Mouse (Mus musculus): ENCODE data around the gene Drap1. TPM values are rescaled to one million over a fixed set of nuclear protein-coding genes. Genes with fewer than 3 reads are reported as not detected.
"Not testable (repeated sequence)": the region's sequence is repeated elsewhere in the genome, so short reads cannot be mapped to it uniquely, and the experiment has no call there.

Gene Drap1
- polyA plus RNA-seq, 1 experiment from 2014 or later: 262 TPM

DNA sequence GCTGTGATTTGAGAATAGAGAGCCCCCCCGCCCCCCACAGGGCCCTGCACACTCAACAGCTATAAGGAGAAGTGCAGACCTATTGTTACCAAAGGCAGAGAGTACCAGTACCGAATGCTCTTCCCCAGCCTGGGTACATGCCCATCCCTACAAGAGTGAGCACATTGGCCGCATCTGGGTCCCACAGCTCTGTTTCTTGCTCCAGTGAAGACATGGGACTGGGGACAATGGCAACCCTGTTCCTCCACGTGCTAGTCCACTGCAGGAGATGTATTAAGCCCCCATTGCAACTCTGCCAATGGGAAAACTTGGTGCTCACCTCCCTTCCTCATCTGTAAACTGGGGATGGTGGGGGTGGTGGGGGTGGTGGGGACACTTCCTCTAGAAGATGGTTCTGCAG, 10.9 kb downstream of the Drap1 start:
- 68% methylated on average over 4 of the region's 4 CpGs for WGBS

DNA sequence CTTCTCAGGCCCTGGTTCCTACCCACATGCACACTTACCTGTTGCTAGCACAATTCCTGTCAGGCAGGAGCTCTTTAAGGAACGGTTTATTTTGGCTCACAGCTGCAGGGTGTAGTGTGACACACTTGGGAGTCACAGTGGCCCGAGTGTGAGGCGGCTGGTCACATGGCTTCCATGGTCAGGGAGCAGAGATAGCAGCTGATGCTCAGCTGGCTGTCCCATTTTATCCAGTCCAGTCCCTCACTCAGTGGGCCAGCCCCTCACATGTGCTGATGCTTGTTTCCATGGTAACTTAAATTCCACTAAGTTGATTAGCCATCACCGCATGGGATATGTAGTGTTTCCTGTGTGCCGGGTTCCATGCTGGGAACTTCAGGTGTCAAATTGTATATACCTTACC, 12.8 kb downstream of the Drap1 start:
- Histone ChIP-seq H3K9me3 (no peaks in the 10 kb centered on the region), H3K4me2 (replicated peaks) (no peak overlapping the region), H3K9ac (replicated peaks) (no peak overlapping the region), H3K4me3 (no peak overlapping the region), H3K4me1 (peaks cover 7% of the 10 kb centered on the region; the same call in 1 of the 2 replicates), H3K27ac (replicated peaks) (no peak overlapping the region), H3K36me3 (no peaks in the 10 kb centered on the region), H3K27me3 (no peaks in the 10 kb centered on the region)
- no peak for ATAC-seq (ENCODE audit: low FRiP score, low read depth)
- WGBS: 73% methylated on average over 5 of the region's 5 CpGs

More for the DNA sequence above, 10.9 kb downstream of the Drap1 start:
- no peak for ATAC-seq (ENCODE audit: low FRiP score, low read depth)
- no peak overlapping the region for H3K27ac ChIP-seq (replicated peaks)
- no peaks in the 10 kb centered on the region for H3K9me3 ChIP-seq
- H3K27me3 ChIP-seq: no peaks in the 10 kb centered on the region
- no peak overlapping the region for H3K4me3 ChIP-seq
- H3K4me1 ChIP-seq: no peaks in the 10 kb centered on the region
- H3K36me3 ChIP-seq: no peaks in the 10 kb centered on the region
- H3K4me2 ChIP-seq (replicated peaks): no peak overlapping the region
- H3K9ac ChIP-seq (replicated peaks): no peak overlapping the region

DNA sequence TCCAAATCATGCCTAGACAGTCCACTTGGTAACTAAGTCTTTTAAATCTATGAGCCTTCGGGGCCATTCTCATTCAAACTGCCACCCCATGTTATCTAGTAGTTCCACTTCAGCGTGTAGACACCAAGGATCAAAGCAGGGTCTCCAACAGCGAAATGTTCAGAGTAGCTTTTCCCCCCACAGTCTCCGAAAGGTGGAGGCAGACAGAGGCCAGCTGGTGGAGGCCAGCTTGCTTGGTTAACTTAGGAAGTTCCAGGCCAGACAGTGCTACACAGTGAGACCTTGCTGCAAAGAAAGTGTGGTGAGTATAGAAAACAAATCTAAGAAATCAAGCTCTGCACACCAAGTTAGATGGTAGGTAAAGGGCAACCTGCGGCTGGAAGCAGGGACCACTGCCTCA, 14.1 kb downstream of the Drap1 start:
- no peaks in the 10 kb centered on the region for H3K36me3 ChIP-seq
- 91% methylated on average over 5 of the region's 5 CpGs for WGBS
- no peak overlapping the region for H3K4me2 ChIP-seq (replicated peaks)
- ATAC-seq (ENCODE audit: low FRiP score, low read depth): no peak
- H3K4me3 ChIP-seq: no peak overlapping the region
- H3K27ac ChIP-seq (replicated peaks): no peak overlapping the region
- H3K9me3 ChIP-seq: no peaks in the 10 kb centered on the region
- peaks cover 12% of the 10 kb centered on the region for H3K4me1 ChIP-seq
- H3K9ac ChIP-seq (replicated peaks): no peak overlapping the region
- no peaks in the 10 kb centered on the region for H3K27me3 ChIP-seq

DNA sequence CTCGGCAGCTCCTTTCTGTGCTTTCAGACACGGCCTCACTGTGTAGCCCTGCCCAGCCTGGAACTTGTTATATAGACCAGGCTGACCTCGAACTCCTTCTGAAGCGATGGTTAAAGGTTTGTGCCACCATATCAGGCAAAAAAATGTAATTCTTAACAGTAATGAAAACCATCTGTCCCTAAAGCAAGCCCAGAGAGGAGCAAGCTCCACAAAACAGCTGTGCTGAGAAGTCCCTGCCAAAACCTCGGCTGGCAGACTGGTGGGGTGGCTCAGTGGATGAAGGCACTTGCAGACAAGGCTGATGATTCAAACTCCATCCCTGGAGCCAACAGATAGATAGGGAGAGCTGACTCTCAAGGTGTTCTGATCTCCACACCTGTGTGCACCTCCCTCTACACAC, 15.7 kb downstream of the Drap1 start:
- peaks cover 12% of the 10 kb centered on the region for H3K4me1 ChIP-seq
- no peak overlapping the region for H3K4me2 ChIP-seq (replicated peaks)
- 77% methylated on average over 5 of the region's 5 CpGs for WGBS
- H3K27me3 ChIP-seq: no peaks in the 10 kb centered on the region
- ATAC-seq (ENCODE audit: low FRiP score, low read depth): no peak
- H3K9ac ChIP-seq (replicated peaks): no peak overlapping the region
- no peak overlapping the region for H3K27ac ChIP-seq (replicated peaks)
- H3K9me3 ChIP-seq: no peaks in the 10 kb centered on the region
- no peaks in the 10 kb centered on the region for H3K36me3 ChIP-seq
- H3K4me3 ChIP-seq: no peak overlapping the region

DNA sequence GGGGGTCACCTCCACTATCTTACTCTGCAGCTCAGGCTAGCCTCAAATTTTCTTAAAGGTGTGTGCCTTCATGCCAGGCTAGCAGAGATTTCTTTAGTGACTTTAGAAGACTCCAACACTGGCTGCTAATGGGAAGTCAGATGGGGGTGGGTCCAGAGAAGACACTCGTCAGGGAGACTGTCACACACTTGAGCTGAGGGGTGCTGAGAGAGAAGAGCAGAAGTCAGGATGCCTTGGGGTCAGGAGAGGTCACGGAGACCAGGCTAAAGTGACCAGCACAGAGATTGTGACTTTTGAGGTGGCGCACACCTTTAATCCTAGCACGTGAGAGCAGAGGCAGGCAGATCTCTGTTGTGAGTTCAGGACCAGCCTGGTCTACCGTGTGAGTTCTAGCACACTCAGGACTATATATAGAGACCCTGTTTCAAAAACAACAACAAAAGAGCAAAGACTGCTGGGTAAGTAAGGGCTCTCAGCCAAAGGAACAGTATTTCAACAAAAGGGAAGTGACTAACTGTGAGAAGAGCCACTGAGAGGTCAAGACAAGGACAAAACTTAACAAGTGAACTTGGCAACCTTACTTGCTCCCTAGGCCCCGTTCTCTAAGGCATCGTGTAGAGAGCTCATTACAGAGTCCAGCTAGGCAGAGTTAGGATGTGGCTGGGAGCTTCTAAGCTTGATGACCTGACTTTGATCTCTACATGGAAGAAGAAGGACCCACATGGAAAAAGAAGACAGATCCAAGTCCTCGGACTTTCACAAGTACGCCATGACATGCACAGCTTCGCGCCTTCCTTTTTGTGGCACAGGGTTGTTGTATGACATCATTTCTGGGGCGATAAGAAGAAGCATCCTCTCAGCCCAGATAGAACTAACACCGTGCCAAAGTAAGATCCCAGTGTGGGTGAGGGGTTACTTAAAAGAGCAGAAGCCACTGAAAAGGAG, 16.4 kb downstream of the Drap1 start:
- H3K9me3 ChIP-seq: no peaks in the 10 kb centered on the region
- H3K36me3 ChIP-seq: no peaks in the 10 kb centered on the region
- WGBS: 89% methylated on average over 13 of the region's 13 CpGs
- peaks cover 12% of the 10 kb centered on the region for H3K4me1 ChIP-seq
- no peak for ATAC-seq (ENCODE audit: low FRiP score, low read depth)
- H3K27me3 ChIP-seq: no peaks in the 10 kb centered on the region
- H3K4me3 ChIP-seq: no peak overlapping the region
- H3K9ac ChIP-seq (replicated peaks): peak overlapping the region; percentile 63
- H3K27ac ChIP-seq (replicated peaks): no peak overlapping the region
- peak overlapping the region; percentile 75 for H3K4me2 ChIP-seq (replicated peaks)

DNA sequence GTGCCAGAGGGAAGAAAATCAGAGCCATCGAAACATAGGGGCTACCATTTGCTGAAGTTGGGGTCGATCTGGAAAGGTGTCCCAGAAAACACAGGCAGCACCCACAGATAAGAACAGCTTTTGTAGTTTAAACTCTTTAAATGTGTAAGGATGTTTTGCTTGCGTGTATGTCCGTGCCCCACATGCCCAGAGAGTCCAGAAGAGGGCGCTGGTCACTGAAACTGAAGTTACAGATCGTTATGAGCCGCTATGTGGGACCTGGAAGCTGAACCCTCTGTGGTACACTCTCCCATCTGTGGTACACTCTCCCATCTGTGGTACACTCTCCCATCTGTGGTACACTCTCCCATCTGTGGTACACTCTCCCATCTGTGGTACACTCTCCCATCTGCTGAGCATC, 17.6 kb downstream of the Drap1 start:
- Histone ChIP-seq H3K27ac (replicated peaks) (peak overlapping the region; percentile 81), H3K9ac (replicated peaks) (peak overlapping the region; percentile 63), H3K4me3 (peak overlapping the region; percentile 59), H3K4me1 (peaks cover 12% of the 10 kb centered on the region), H3K36me3 (no peaks in the 10 kb centered on the region), H3K9me3 (no peaks in the 10 kb centered on the region), H3K4me2 (replicated peaks) (peak overlapping the region; percentile 75), H3K27me3 (no peaks in the 10 kb centered on the region)
- ATAC-seq (ENCODE audit: low FRiP score, low read depth): peak; percentile 25
- 14% methylated on average over 7 of the region's 7 CpGs for WGBS

DNA sequence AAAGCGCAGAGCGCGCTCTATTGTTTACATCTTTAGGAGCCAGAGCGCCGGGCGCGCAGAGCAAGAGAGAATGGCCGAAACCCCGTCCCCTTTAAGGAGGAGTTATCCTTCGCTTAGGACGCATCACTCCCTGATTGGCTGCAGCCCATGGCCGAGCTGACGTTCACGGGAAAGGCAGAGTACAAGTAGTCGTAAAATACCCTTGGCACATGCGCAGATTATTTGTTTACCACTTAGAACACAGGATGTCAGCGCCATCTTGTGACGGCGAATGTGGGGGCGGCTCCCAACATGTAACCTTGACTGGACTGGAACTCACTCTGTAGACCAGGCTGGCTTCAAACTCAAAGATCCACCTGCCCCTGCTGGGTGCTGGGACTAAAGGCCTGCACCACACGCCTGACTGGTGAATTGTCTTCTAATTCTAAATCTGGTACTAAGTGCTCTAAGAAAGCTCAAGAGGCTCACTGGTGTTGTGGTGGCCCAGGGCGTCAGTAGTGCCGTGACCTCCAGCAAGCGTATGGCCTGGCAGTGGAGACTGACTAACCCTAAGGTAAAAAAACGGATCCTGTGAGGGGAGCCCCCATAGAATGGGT, 18.1 kb downstream of the Drap1 start:
- H3K9ac ChIP-seq (replicated peaks): peak overlapping the region; percentile 63
- peak; percentile 84 for ATAC-seq (ENCODE audit: low FRiP score, low read depth)
- H3K27me3 ChIP-seq, H3K9me3 ChIP-seq, H3K36me3 ChIP-seq: not testable (repeated sequence)
- 13% methylated on average over 25 of the region's 25 CpGs for WGBS
- H3K4me2 ChIP-seq (replicated peaks): peak overlapping the region; percentile 75
- H3K4me3 ChIP-seq: peak overlapping the region; percentile 59
- peak overlapping the region; percentile 81 for H3K27ac ChIP-seq (replicated peaks)
- peaks cover 12% of the 10 kb centered on the region for H3K4me1 ChIP-seq

DNA sequence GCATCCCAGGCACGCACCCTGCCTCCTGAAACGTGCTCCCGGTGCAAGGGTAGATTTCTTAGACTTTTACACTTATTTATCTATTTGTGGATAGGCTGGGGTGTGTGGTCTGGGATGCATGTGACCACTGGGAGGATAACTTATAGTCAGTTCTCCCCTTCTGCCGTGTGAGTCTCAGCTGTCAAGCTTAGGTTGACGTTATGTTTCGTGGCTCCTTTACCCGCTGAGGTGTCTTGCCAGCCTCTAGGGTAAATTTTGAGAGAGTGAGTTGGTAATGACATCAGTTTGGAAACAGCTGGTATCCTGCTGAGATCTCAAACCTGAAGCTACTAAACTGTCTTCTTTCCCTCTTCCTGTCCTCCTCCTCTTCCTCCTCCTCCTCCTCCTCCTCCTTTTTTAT, 18.9 kb downstream of the Drap1 start:
- ATAC-seq (ENCODE audit: low FRiP score, low read depth): no peak
- Histone ChIP-seq H3K4me2 (replicated peaks) (peak overlapping the region; percentile 56), H3K4me3 (peak overlapping the region; percentile 36), H3K36me3 (no peaks in the 10 kb centered on the region), H3K9me3 (no peaks in the 10 kb centered on the region), H3K9ac (replicated peaks) (peak overlapping the region; percentile 43; the same call in 1 of the 2 replicates), H3K27me3 (no peaks in the 10 kb centered on the region), H3K4me1 (peaks cover 12% of the 10 kb centered on the region), H3K27ac (replicated peaks) (peak overlapping the region; percentile 54; the same call in 1 of the 2 replicates)
- WGBS: 29% methylated on average over 7 of the region's 7 CpGs

DNA sequence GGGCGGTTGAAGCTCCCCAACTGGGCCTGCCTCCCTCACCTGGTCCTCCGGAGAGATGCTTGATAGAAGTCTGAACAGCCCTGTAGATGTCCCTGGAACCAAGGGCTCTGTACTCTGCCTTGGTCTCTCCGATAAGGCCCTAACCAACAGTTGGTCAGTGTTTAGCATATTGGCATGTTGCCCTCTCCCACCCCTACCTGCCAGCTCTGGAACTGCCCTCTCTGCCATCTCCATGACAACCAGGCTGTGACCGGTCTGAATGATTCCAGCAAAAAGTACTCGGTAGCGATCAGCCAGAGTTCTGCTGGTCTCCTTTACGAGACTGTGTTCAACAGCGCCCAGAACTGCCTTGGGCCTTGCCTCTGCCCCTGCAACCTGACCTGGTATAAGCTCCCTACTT, 22.5 kb downstream of the Drap1 start, which contains the start of gene Tsga10ip:
Tsga10ip (minus strand) TSS at position 234 of the 400 bp plus-strand sequence.
- ATAC-seq (ENCODE audit: low FRiP score, low read depth): no peak
- WGBS: 75% methylated on average over 8 of the region's 8 CpGs

DNA sequence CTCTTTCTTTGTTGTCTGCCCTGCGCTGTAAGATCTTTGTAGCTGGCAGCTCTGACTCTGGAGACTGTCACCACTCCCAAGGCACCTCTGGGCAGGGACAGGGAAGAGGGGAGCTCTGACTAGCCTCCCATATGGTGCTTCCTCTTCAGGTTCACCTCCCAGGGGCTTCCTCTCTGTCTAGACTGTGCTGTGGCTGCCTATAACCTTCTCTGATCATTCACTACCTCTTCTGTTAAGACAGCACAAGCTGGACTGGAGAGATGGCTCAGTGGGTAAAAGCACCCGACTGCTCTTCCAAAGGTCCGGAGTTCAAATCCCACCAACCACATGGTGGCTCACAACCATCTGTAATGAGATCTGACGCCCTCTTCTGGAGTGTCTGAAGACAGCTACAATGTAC, 23.7 kb downstream of the Drap1 start:
- WGBS: 78% methylated on average over 4 of the region's 4 CpGs
- H3K27ac ChIP-seq (replicated peaks); H3K4me3 ChIP-seq; H3K36me3 ChIP-seq; H3K4me2 ChIP-seq (replicated peaks); H3K9ac ChIP-seq (replicated peaks); H3K27me3 ChIP-seq; H3K9me3 ChIP-seq; H3K4me1 ChIP-seq; ATAC-seq (ENCODE audit: low FRiP score, low read depth): not testable (repeated sequence)

More for the DNA sequence above, 22.5 kb downstream of the Drap1 start, which contains the start of gene Tsga10ip:
- Histone ChIP-seq H3K36me3 (no peaks in the 10 kb centered on the region), H3K27me3 (no peaks in the 10 kb centered on the region), H3K4me1 (peaks cover 4% of the 10 kb centered on the region), H3K9me3 (no peaks in the 10 kb centered on the region), H3K4me2 (replicated peaks) (no peak within 1 kb of the TSS), H3K27ac (replicated peaks) (no peak within 1 kb of the TSS), H3K4me3 (no peak within 1 kb of the TSS), H3K9ac (replicated peaks) (no peak within 1 kb of the TSS)

DNA sequence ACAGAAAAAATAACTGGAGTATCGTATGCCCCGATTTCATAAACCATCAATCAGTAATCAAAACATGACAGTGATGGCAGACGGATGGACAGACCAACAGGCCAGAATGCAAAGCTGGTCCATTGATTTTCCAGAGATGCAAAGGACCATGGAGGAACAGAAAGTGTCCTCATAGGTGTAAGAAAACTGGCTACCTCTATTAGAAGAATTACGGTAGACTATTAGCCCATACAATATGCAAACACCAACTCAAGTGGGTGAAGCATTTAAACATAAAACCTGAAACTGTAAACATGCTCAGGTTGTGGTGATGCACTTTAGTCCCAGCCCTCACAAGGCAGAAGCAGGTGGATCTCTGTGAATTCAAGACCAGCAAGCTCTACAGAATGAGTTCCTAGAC, 29.4 kb downstream of the Drap1 start:
- H3K27ac ChIP-seq (replicated peaks): no peak overlapping the region
- no peaks in the 10 kb centered on the region for H3K9me3 ChIP-seq
- ATAC-seq (ENCODE audit: low FRiP score, low read depth): no peak
- 76% methylated on average over 4 of the region's 4 CpGs for WGBS
- no peak overlapping the region for H3K4me2 ChIP-seq (replicated peaks)
- no peaks in the 10 kb centered on the region for H3K36me3 ChIP-seq
- peaks cover 2% of the 10 kb centered on the region for H3K4me1 ChIP-seq
- peaks cover 7% of the 10 kb centered on the region; the same call in 1 of the 2 replicates for H3K27me3 ChIP-seq
- no peak overlapping the region for H3K9ac ChIP-seq (replicated peaks)
- no peak overlapping the region for H3K4me3 ChIP-seq

DNA sequence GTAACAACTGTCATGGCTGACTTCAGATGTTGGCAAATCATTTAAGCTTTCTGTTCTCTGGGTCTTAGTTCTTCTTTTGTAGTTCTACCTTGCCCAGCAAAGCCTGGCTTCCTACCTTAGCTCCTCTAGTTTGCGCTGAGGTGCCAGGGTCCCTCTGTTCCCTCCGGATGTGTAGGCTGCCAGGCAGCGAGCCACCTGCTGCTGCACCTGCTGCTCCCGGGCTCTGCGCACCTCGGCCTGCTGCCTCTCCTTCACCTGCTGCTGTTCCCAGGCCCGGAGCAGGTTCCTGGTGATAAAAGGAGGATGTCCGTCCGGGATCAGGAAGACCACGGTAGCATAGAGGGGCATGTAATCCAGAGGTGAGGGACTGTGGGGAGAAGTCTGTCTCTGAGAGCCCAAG, 30.6 kb downstream of the Drap1 start:
- no peaks in the 10 kb centered on the region for H3K9me3 ChIP-seq
- 0 out of 2 replicates have a peak overlapping the region, but pooled peaks have one; percentile 15 for H3K9ac ChIP-seq (replicated peaks)
- 58% methylated on average over 10 of the region's 10 CpGs for WGBS
- H3K36me3 ChIP-seq: no peaks in the 10 kb centered on the region
- peaks cover 7% of the 10 kb centered on the region; the same call in 1 of the 2 replicates for H3K27me3 ChIP-seq
- no peak overlapping the region for H3K4me2 ChIP-seq (replicated peaks)
- H3K27ac ChIP-seq (replicated peaks): no peak overlapping the region
- H3K4me1 ChIP-seq: peaks cover 14% of the 10 kb centered on the region
- no peak for ATAC-seq (ENCODE audit: low FRiP score, low read depth)
- no peak overlapping the region for H3K4me3 ChIP-seq

Measured in midbrain, embryonic 12.5 days (tissue).